ENCODE assay signal across 22 mouse cellular contexts in the genomic region with DNA sequence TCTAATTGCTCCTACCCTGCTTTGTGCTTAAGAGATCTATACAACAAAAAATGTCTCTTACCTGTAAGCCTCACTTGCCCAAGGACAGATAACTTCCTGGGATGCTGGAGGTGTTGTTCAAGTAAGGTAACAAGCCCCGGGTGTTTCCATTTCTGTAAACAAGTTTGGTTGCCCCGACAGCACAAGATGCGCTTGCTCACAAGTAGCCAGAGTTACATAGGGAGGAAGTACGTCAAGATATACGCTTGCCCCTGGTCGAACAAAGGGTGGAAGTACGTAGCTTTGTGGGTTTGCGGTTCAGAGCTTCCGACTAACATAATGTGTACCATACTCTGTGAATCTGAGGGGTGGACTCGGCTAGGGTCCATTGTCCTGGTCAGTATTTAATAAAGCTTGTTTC. TPM values are rescaled to one million over a fixed set of nuclear protein-coding genes. Genes with fewer than 3 reads are reported as not detected.
A peak's percentile ranks its signal among the peaks of the same experiment; 100 is the strongest.
DNase-seq lines count a peak whose midpoint lies in the region; ATAC-seq and TF ChIP-seq lines count a peak whose summit lies in the region.
"Had no signal": no experiment of that assay in that cellular context is flagged by ENCODE, and none has a peak within 500 bp of the region (broad histone marks: within the 10 kb centered on the region; RNA-seq: fewer than 3 reads in every experiment).

No protein-coding gene starts in this region.

- no peak overlapping the region for H3K9ac ChIP-seq in liver, embryonic 11.5 days (ENCODE audit: low read depth, low read length)
- H3K9ac ChIP-seq in liver, postnatal 0 days (replicated peaks), result no peak overlapping the region
- H3K9ac ChIP-seq: lung, embryonic 14.5 days; neural tube, embryonic 13.5 days had no signal

- no peak for DNase-seq in liver, embryonic 11.5 days (ENCODE audit: low spot score)
- DNase-seq in liver, postnatal 0 days, result no peak
- DNase-seq in ES-CJ7 (ENCODE audit: low read depth, low spot score), result peak; percentile 61
- peak; percentile 10 to 49 for DNase-seq in natural killer cell, adult 2 months (ENCODE audit: low spot score in 2 of 2)
- no peak for DNase-seq in retina, postnatal 1 day
- no peak for DNase-seq in Muller cell, postnatal 12 days (ENCODE audit: inconsistent ontology term)
- DNase-seq in frontal cortex, adult 2 months (ENCODE audit: extremely low spot score in 1 of 2, low spot score in 1 of 2), result no peak
- DNase-seq: cerebellum, adult 2 months; gastrocnemius, postnatal 36 days; kidney, adult 8-10 months; kidney, postnatal 14 days; layer of hippocampus, postnatal 36 days; lung, embryonic 14.5 days; lung, postnatal 36 days; right cerebral cortex, postnatal 25 days; thymus, postnatal 25 days had no signal

- H3K27ac ChIP-seq in liver, embryonic 11.5 days (ENCODE audit: low read depth, low read length), result no peak overlapping the region
- no peak overlapping the region for H3K27ac ChIP-seq in liver, postnatal 0 days (ENCODE audit: low read depth)
- H3K27ac ChIP-seq: layer of hippocampus, adult 2 months; neural tube, embryonic 13.5 days; stomach, postnatal 0 days had no signal

- TF ChIP-seq CTCF in liver, postnatal 0 days (IDR thresholded peaks at IDR 0.05; ENCODE audit: low read depth), result no peak

- H3K9me3 ChIP-seq in liver, embryonic 11.5 days (ENCODE audit: control insufficient read depth, low read length), result no peaks in the 10 kb centered on the region
- no peaks in the 10 kb centered on the region for H3K9me3 ChIP-seq in liver, postnatal 0 days (ENCODE audit: low read length)
- H3K9me3 ChIP-seq: neural tube, embryonic 13.5 days had no signal

- ATAC-seq in liver, embryonic 11.5 days (replicated peaks; ENCODE audit: low FRiP score), result no peak
- no peak for ATAC-seq in liver, postnatal 0 days
- ATAC-seq in hematopoietic stem cell, adult 5-6 weeks (replicated peaks in 1 of 2; ENCODE audit: insufficient read depth in 1 of 2, low FRiP score in 2 of 2, low TSS enrichment in 1 of 2, low read depth in 1 of 2, poor library complexity in 2 of 2, severe bottlenecking in 2 of 2), result peak; percentile 66 to 71
- ATAC-seq: forebrain, embryonic 16.5 days had no signal

- no peak overlapping the region for H3K4me3 ChIP-seq in liver, embryonic 11.5 days (ENCODE audit: low read depth, low read length)
- H3K4me3 ChIP-seq in liver, postnatal 0 days (ENCODE audit: low read depth, low read length), result no peak overlapping the region
- H3K4me3 ChIP-seq: layer of hippocampus, adult 2 months; neural tube, embryonic 13.5 days had no signal

- 68% methylated on average over 10 of the region's 10 CpGs for WGBS in liver, embryonic 11.5 days
- 58% methylated on average over 10 of the region's 10 CpGs for WGBS in liver, postnatal 0 days (ENCODE audit: insufficient replicate concordance)

- H3K4me1 ChIP-seq in liver, embryonic 11.5 days (replicated peaks; ENCODE audit: control insufficient read depth, insufficient read depth, low read length), result peaks cover 2% of the 10 kb centered on the region
- H3K4me1 ChIP-seq in liver, postnatal 0 days (ENCODE audit: insufficient read depth), result no peaks in the 10 kb centered on the region
- H3K4me1 ChIP-seq: neural tube, embryonic 13.5 days had no signal

- H3K4me2 ChIP-seq in liver, embryonic 11.5 days, result peak overlapping the region; percentile 29
- no peak overlapping the region for H3K4me2 ChIP-seq in liver, postnatal 0 days (ENCODE audit: low read depth, low read length)
- H3K4me2 ChIP-seq: lung, embryonic 14.5 days; midbrain, embryonic 11.5 days; neural tube, embryonic 13.5 days had no signal

- no peak for TF ChIP-seq EP300 in liver, postnatal 0 days (IDR thresholded peaks at IDR 0.05; ENCODE audit: low read depth)

- no peaks in the 10 kb centered on the region for H3K36me3 ChIP-seq in liver, embryonic 11.5 days (ENCODE audit: control insufficient read depth, insufficient read depth, low read length)
- no peaks in the 10 kb centered on the region for H3K36me3 ChIP-seq in liver, postnatal 0 days (replicated peaks; ENCODE audit: insufficient read depth, low read length)
- H3K36me3 ChIP-seq: neural tube, embryonic 13.5 days had no signal

- no peaks in the 10 kb centered on the region for H3K27me3 ChIP-seq in liver, embryonic 11.5 days (replicated peaks; ENCODE audit: control insufficient read depth, insufficient read depth, low read length)
- 0 out of 2 replicates have a peak, but pooled peaks cover 4% of the 10 kb centered on the region for H3K27me3 ChIP-seq in liver, postnatal 0 days (ENCODE audit: insufficient read depth, low read length)
- H3K27me3 ChIP-seq: neural tube, embryonic 13.5 days had no signal

RNA-seq across cellular contexts. Expression of a gene that starts 25.7 kb away (rescaled TPM):
- polyA plus RNA-seq in liver, embryonic 11.5 days (2014; fragmentation: Nextera tagmentation; extraction: Ambion mirVana), result 83.7 and 89.8 TPM in 2 replicates
- 17.2 and 18.7 TPM in 2 replicates for polyA plus RNA-seq in liver, postnatal 0 days (2015; fragmentation: Nextera tagmentation; extraction: Ambion mirVana)
- 38.8 and 51.0 TPM in 2 replicates for total RNA-seq in hematopoietic stem cell, adult 5-6 weeks (2017)
- 23.9 and 27.1 TPM in 2 replicates for polyA plus RNA-seq in frontal cortex, adult 2 months (2012; rRNA removed)

Comparison
In these comparisons a context has a peak if more than half of its experiments do, and no peak if none do; other contexts are left out.
1. ATAC-seq: peak in hematopoietic stem cell, adult 5-6 weeks (2 of 2); none in liver, embryonic 11.5 days (single experiment) and liver, postnatal 0 days (single experiment).
2. DNase-seq: peak in ES-CJ7 (single experiment) and natural killer cell, adult 2 months (2 of 2); none in liver, embryonic 11.5 days (single experiment), liver, postnatal 0 days (single experiment), retina, postnatal 1 day (single experiment), Muller cell, postnatal 12 days (single experiment) and frontal cortex, adult 2 months (0 of 2).